Mouse (Mus musculus) lung, embryonic 14.5 days (tissue): ENCODE results near the gene Enpp7. TPM values are rescaled to one million over a fixed set of nuclear protein-coding genes. Genes with fewer than 3 reads are reported as not detected.

ENCODE experiments used
- ATAC-seq: fragments of 200-750 bp; cut with Nextera tagmentation; 2 replicates; pipeline ENCODE4 v1.8.0; 2017; ENCODE audit warnings: mild to moderate bottlenecking, moderate TSS enrichment, moderate library complexity; ENCODE audit not compliant: insufficient read depth
- DNase-seq: peaks from one replicate; pipeline ENCODE4 v3.0.0-alpha.2; 2015
- H3K27ac ChIP-seq: fragments of 300-500 bp; sonication (generic); 2 replicates; pipeline ENCODE4 v1.5.1; 2014; ENCODE audit warnings: low read depth, mild to moderate bottlenecking, moderate library complexity
- H3K27me3 ChIP-seq: fragments of 300-500 bp; sonication (generic); 2 replicates; pipeline ENCODE4 v1.6.1; 2014; ENCODE audit warnings: low read length, control low read depth; ENCODE audit not compliant: insufficient read depth
- H3K36me3 ChIP-seq: fragments of 300-500 bp; sonication (generic); 2 replicates; pipeline ENCODE4 v1.6.1; 2014; ENCODE audit warnings: control low read depth; ENCODE audit not compliant: insufficient read depth
- H3K4me1 ChIP-seq: fragments of 300-500 bp; sonication (generic); 2 replicates; pipeline ENCODE4 v1.6.1; 2014; ENCODE audit warnings: antibody characterized with exemption, control low read depth; ENCODE audit not compliant: insufficient read depth
- H3K4me2 ChIP-seq: fragments of 300-500 bp; sonication (generic); 2 replicates; pipeline ENCODE4 v1.6.1; 2014; ENCODE audit warnings: mild to moderate bottlenecking
- H3K4me3 ChIP-seq: fragments of 300-500 bp; sonication (generic); 2 replicates; pipeline ENCODE4 v1.5.1; 2014; ENCODE audit warnings: low read depth, low read length
- H3K9ac ChIP-seq: fragments of 300-500 bp; sonication (generic); 2 replicates; pipeline ENCODE4 v1.6.1; 2014
- H3K9me3 ChIP-seq: fragments of 300-500 bp; sonication (generic); 2 replicates; pipeline ENCODE4 v1.6.1; 2016; ENCODE audit warnings: low read depth, low read length, control low read depth
- CTCF ChIP-seq: IDR thresholded peaks from 2 replicates; pipeline ENCODE4 v1.5.1; 2016; ENCODE audit warnings: antibody characterized with exemption, low read depth
- WGBS: fragments of 180-500 bp; shearing (Covaris S2); extraction: QIAGEN DNeasy Blood & Tissue Kit; methylation state at CpG from one replicate; pipeline ENCODE4 v1.1.7; 2014; 5-methylcytosine and 5-hydroxymethylcytosine counted together
- polyA plus RNA-seq: library from polyadenylated mRNA; unstranded; fragments of >200 nt; fragmentation: Nextera tagmentation; extraction: Ambion mirVana; gene quantifications from 2 replicates; pipeline ENCODE4 v1.2.1, GENCODE M21; 2014

Enpp7 gene
- not detected in 2 replicates for polyA plus RNA-seq

- no peak within 1 kb of the TSS for H3K27ac ChIP-seq
- H3K9ac ChIP-seq = no peak within 1 kb of the TSS
- no peaks in the 10 kb centered on the region for H3K27me3 ChIP-seq
- WGBS = 81% methylated on average over 10 of the region's 10 CpGs
- H3K9me3 ChIP-seq = no peaks in the 10 kb centered on the region
- H3K36me3 ChIP-seq = no peaks in the 10 kb centered on the region
- no peak for DNase-seq
- no peak for ATAC-seq
- no peak within 1 kb of the TSS for H3K4me3 ChIP-seq
- TF ChIP-seq CTCF = no peak
- H3K4me1 ChIP-seq = no peaks in the 10 kb centered on the region
- H3K4me2 ChIP-seq = no peak within 1 kb of the TSS
Observed at GRCm38 (mm10) chr11:118987999-118988398, at the start of gene Enpp7. Enpp7 (plus strand) TSS chr11:118988188.

GRCm38 (mm10) chr11:118939731-118940130, 48.3 kb upstream of the Enpp7 start:
- 75% methylated on average over 4 of the region's 4 CpGs for WGBS
- DNase-seq = no peak

GRCm38 (mm10) chr11:118940539-118940938, 47.4 kb upstream of the Enpp7 start:
- Histone ChIP-seq H3K4me2 (no peak overlapping the region), H3K4me1 (no peaks in the 10 kb centered on the region), H3K27me3 (no peaks in the 10 kb centered on the region), H3K36me3 (no peaks in the 10 kb centered on the region), H3K4me3 (no peak overlapping the region), H3K9ac (no peak overlapping the region), H3K27ac (no peak overlapping the region), H3K9me3 (no peaks in the 10 kb centered on the region)
- DNase-seq (no peak), ATAC-seq (no peak)
- TF ChIP-seq CTCF = no peak
- WGBS = 64% methylated on average over 11 of the region's 11 CpGs

More at GRCm38 (mm10) chr11:118939731-118940130, 48.3 kb upstream of the Enpp7 start:
- Histone ChIP-seq H3K36me3 (no peaks in the 10 kb centered on the region), H3K4me1 (no peaks in the 10 kb centered on the region), H3K27ac (no peak overlapping the region), H3K27me3 (no peaks in the 10 kb centered on the region), H3K4me3 (no peak overlapping the region), H3K9ac (no peak overlapping the region), H3K4me2 (no peak overlapping the region), H3K9me3 (no peaks in the 10 kb centered on the region)
- ATAC-seq = no peak
- no peak for TF ChIP-seq CTCF

GRCm38 (mm10) chr11:118941268-118941667, 46.7 kb upstream of the Enpp7 start:
- H3K27me3 ChIP-seq = no peaks in the 10 kb centered on the region
- H3K9ac ChIP-seq = no peak overlapping the region
- H3K4me2 ChIP-seq = no peak overlapping the region
- H3K4me1 ChIP-seq = no peaks in the 10 kb centered on the region
- H3K27ac ChIP-seq = no peak overlapping the region
- TF ChIP-seq CTCF = no peak
- 42% methylated on average over 5 of the region's 5 CpGs for WGBS
- no peak overlapping the region for H3K4me3 ChIP-seq
- DNase-seq = no peak
- no peak for ATAC-seq
- no peaks in the 10 kb centered on the region for H3K9me3 ChIP-seq
- H3K36me3 ChIP-seq = no peaks in the 10 kb centered on the region

GRCm38 (mm10) chr11:118945868-118946267, 42.1 kb upstream of the Enpp7 start:
- no peak overlapping the region for H3K9ac ChIP-seq
- H3K9me3 ChIP-seq = no peaks in the 10 kb centered on the region
- TF ChIP-seq CTCF = no peak
- H3K36me3 ChIP-seq = no peaks in the 10 kb centered on the region
- no peaks in the 10 kb centered on the region for H3K4me1 ChIP-seq
- H3K27ac ChIP-seq = no peak overlapping the region
- DNase-seq (no peak), ATAC-seq (no peak)
- no peak overlapping the region for H3K4me2 ChIP-seq
- H3K4me3 ChIP-seq = no peak overlapping the region
- H3K27me3 ChIP-seq = no peaks in the 10 kb centered on the region
- 88% methylated on average over 8 of the region's 8 CpGs for WGBS

GRCm38 (mm10) chr11:118955016-118955415, 33.0 kb upstream of the Enpp7 start:
- 44% methylated on average over 6 of the region's 6 CpGs for WGBS
- H3K27ac ChIP-seq = no peak overlapping the region
- H3K9ac ChIP-seq = no peak overlapping the region
- H3K4me2 ChIP-seq = no peak overlapping the region
- no peaks in the 10 kb centered on the region for H3K27me3 ChIP-seq
- ATAC-seq (no peak), DNase-seq (no peak)
- no peak overlapping the region for H3K4me3 ChIP-seq
- TF ChIP-seq CTCF = no peak
- no peaks in the 10 kb centered on the region for H3K4me1 ChIP-seq
- H3K9me3 ChIP-seq = no peaks in the 10 kb centered on the region
- H3K36me3 ChIP-seq = no peaks in the 10 kb centered on the region

- DNase-seq (peak; percentile 59), ATAC-seq (peak; percentile 28; the same call in 1 of the 2 replicates)
- Histone ChIP-seq H3K9ac (no peak overlapping the region), H3K36me3 (no peaks in the 10 kb centered on the region), H3K27ac (no peak overlapping the region), H3K4me1 (no peaks in the 10 kb centered on the region), H3K4me3 (no peak overlapping the region), H3K4me2 (no peak overlapping the region), H3K27me3 (no peaks in the 10 kb centered on the region), H3K9me3 (no peaks in the 10 kb centered on the region)
- 41% methylated on average over 14 of the region's 14 CpGs for WGBS
- TF ChIP-seq CTCF = no peak
Observed at GRCm38 (mm10) chr11:118957070-118957471, 30.9 kb upstream of the Enpp7 start.

- H3K27ac ChIP-seq = no peak overlapping the region
- H3K4me1 ChIP-seq = no peaks in the 10 kb centered on the region
Observed at GRCm38 (mm10) chr11:118960649-118961048, 27.3 kb upstream of the Enpp7 start.

More at GRCm38 (mm10) chr11:118960649-118961048, 27.3 kb upstream of the Enpp7 start:
- no peaks in the 10 kb centered on the region for H3K27me3 ChIP-seq
- H3K9ac ChIP-seq = no peak overlapping the region
- no peak for TF ChIP-seq CTCF
- no peaks in the 10 kb centered on the region for H3K9me3 ChIP-seq
- WGBS = 56% methylated on average over 3 of the region's 3 CpGs
- no peak overlapping the region for H3K4me2 ChIP-seq
- H3K36me3 ChIP-seq = no peaks in the 10 kb centered on the region
- ATAC-seq (no peak), DNase-seq (no peak)
- H3K4me3 ChIP-seq = no peak overlapping the region
